Mouse (Mus musculus) layer of hippocampus, postnatal 36 days (tissue): ENCODE measurements around the gene Slc35c2. TPM values are rescaled to one million over a fixed set of nuclear protein-coding genes. Genes with fewer than 3 reads are reported as not detected.

Source experiments
- DNase-seq, 2 experiments: peaks; one replicate each; pipeline ENCODE4 v3.0.0; 2022
- total RNA-seq, 2 experiments: library from RNA; stranded (reverse); gene quantifications; 2 replicates each; pipeline ENCODE4 v1.2.3; 2021

Gene Slc35c2
- total RNA-seq, 2 experiments from 2014 or later, result 94.0 to 98.4 TPM

DNA sequence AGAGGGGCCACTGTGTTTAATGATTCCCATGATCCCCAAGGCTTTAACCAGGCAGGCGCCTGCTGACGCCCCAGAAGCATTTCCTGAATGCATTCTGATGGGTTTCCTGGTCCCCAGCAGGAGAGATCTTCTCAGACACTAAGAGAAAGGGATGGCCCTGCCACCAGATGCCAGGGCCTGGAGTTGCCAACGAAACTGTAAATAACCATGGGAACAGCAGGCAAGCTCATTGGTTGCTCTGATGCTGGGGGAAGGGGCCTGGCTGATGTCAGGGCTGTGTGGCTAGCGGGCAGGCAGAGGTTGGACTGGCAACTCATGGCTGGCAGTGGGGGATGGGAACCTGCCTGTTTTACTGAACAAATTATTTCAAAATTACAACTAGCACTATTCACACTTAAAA lies 14.1 kb downstream of the Slc35c2 start:
- no peak for DNase-seq

DNA sequence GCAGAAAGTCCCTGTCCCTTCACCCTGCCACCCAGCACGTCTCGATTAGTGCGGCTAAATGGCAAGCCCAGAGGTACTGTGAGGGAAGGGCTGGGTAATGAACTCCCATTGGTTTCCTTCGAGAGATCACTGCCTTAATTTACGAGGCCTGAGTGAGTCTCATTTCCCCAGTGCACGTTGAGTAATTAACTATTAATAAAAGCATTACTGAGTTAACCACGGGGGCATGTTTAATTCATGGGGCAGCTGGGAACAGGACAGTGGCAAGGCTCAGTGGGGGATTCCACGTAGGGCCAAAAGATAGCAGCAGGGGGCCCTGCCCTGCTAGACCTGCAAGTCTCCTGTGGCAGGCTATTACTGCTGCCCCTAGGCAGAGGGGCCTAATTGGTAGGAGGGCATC lies 16.3 kb downstream of the Slc35c2 start:
- DNase-seq, result no peak

DNA sequence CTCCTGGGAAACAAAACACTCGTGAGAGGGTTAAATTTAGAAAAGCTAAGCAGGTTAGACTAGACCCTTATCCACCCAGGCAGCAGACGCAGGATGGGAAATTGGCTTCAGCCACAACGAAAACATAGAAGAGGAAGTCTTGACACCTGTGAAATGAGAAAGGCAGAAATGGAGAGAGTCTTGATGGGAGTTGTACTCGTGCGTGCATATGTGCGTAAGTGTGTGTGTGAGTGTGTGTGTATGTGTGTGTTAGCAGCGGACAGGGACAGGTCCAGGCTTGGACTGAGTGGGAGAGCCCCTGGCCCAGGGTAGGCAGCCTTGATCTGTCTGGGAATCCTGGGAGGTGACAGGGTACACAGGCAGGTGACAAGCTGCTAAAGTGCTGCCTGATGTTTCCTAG lies 16.8 kb downstream of the Slc35c2 start:
- DNase-seq, result no peak

DNA sequence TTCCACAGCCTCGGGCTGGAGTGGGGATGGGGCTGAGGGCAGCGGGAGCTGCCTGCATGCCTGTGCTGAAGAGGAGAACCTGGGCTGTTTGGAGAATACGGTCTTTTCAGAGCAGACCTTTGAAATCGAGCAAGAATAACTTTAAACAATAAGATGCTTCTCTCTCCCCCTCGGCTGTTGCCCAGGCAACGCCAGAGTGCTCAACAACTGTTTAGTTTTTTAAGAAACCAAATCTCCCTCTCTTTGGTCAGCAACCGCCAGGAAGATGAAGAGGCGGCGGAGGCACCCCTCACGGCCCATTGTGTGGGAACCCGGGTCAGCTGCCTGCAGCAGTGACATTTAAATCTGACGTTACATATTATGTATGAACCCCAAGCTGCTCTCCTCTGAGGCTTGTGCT lies 20.9 kb downstream of the Slc35c2 start:
- no peak for DNase-seq

DNA sequence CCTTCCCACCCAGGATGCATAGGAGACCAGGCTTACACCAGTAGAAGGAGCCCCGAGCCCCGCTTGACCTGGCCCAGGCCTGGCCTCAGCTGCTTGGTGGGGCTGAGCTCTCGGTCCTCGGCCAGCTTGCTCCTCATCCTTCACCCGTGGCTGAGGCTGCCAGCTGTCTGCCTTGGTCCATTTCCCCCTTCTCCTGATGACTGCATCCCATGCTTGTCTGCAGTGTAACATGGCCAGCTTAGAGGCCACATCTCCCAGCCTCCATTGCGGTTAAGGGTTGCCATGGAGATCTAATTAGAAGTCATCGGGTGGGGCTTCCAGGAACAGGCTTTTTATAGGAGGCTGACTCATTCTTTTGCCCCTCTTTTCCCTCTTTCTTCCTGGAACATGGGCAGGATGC lies 23.8 kb downstream of the Slc35c2 start:
- no peak for DNase-seq

DNA sequence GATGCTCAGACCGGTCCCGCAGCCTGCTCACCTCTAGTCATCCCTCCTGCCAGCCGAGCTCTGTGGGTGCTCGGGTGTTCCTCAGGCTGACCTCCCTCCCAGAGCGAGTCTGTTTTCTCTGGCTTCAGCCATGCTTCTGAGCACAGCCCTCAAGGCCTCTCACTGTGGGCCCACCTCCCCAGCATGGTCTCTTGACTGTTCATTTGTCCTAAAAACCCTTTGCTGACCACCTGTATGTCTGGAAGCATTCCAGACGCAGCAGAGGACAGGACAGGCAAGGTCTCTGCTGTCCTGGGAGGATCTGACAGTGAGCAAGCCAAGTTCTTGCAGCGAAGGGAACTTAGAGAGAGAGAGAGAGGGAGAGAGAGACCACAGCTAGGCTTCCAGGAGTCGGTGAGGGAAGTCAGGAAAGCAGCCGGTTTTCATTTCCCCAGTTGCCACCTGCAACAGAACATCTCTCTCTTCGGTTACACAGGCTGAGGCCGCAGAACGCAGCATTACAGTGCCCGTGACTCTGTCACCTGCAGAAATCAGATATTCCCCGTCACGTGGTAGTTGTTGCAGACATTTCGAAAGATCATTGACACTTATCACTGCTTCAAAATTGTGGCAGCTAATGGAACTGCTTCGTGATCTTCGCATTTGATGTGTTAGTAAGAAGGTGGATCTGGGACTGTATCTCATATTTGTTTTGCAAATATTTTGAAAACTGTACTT lies 25.2 kb downstream of the Slc35c2 start:
- no peak for DNase-seq

DNA sequence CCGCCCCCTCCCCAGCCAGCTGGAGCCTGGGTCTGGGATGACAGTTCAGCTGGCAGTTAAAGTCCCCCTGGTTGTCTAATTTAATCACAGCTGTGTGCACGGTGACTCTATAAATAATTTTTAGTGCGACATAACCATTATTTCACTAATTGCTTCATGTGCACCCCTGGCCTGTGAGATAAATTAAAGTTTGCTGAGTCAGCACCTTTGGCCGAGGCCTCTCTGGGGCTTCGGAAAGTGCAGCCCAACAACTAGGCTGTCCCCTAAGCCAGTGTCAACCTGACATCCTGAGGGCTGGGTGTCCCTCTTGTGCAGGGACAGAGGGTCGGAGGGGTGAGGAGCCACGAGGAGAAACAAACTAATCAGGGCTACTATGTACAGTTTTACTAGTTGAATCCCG lies 27.8 kb downstream of the Slc35c2 start:
- no peak for DNase-seq

DNA sequence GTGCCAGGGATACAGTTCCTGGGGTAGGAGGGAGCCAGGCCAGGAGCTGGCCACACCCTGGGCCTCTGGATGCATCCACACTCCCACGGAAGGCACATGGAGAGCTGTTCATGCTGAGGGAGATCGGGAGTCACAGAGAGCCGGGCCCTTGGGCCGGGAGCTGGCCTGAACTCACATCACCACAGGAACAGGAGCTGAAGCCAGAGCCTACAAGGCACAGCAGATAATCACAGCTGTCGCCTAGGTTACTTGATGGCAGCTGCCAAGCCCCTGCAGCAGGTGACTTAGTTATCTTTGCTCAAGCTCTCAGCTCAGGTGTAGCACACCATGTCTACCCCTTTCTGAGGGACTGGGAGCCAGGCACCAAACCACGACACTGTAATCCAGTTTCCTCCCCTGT lies 29.3 kb downstream of the Slc35c2 start:
- no peak for DNase-seq

DNA sequence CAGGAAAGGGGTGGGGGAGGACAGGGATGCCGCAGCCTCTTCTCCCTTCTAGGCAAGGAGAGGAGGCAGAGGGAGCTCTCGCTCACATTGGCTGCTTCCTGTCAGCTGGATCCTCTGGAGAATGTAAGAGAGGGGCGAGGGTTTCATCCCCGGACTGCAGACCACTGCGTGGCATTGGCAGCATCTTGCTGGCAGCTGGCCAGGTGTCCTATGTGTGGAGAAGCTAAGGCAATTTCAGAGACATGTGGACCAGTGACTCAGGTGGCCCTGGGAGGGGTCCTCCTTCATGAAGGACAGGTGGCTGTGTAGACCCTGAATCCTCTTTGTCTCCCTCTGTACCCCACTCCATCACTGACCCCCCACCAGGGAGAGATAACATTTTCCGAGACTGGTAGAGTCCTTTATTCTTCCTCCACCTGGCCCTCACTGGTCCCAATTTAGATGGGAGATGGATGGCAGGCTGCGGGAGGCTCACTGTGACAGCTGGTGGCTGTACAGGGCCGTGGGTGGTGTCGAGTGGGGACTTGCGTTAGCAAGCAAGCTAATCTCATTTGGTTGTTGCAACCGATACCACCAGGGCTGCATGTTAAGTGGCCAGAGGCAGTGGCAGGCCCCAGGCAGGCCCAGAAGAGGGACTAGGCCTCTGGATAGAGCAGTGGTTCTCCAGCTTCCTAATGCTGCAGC lies 30.4 kb downstream of the Slc35c2 start:
- DNase-seq, result no peak

DNA sequence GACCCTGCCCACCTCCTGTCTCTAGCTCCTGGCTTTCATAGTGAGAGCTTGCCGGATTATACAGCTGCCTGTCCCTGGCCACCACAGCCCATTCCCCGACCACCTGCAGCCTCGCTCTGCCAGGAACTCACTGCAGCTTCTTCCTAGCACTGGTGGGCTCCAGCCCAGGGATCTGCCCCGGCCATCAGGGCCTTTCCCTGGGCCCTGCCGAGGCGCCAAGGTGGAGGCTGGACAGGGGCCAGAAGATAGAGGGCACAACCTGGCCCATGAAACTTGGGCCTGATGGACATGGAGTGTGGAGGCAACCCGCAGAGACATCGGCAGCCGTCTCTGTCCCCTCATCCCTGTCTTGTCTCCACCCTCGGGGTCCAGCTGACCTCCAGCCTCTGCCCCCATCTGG lies 31.5 kb downstream of the Slc35c2 start:
- no peak for DNase-seq

DNA sequence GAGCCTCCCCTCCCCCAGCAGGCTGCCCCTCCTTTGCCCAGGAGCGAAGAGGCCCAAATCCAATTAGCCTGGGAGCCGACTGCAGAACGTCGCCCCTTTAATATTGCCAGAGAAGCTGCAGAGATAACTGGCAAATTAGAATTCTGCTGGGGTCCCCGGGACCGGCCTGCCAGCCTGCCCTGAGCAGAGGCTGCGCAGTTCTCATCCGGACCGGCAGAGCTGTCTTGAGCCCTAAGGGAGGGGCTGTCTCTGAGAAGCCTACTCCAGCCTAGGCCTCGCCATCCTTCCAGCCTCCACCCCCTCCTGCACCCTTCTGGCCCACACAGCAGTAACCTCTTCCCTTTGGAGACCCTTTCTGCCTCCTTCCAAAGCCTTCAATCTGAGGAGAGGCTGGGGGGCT lies 33.8 kb downstream of the Slc35c2 start:
- DNase-seq, result no peak

DNA sequence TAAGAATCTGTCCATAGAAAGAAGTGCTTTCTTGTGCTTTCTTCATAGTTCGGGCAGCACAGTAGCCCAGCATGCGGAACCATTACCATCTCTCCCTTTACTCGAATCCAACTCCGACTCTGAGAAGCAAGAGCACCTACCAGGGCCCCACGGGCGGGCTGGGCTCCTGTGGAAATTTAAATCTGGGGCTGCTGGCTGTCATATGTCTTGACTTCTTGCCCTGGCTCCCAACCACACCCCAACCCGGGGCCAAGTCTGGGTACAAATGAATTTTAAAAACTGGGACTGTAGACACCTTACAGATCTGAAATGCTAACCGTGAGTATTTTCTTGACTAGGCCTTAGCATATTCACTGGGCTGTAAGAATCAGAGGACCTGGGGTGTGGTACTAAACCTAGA lies 34.4 kb downstream of the Slc35c2 start:
- no peak for DNase-seq

DNA sequence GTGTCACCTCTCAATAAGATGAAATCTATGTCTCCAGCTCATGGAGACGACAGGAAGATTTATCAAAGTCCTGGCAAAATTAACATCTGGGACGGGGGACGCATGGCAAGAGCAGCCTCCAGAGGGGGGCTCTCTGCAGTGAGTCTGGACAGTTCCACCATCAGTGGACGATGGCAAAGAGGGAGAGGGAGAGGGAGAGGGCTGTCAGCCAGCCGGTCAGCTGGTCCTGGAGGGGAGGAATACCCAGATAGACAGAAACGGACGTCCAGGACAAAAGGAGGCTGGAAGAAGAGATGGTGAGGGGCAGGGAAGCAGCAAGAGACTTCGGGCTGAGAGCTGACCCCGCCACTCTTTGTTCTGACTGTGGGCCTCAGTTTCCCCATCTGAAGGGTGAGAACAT lies 34.9 kb downstream of the Slc35c2 start:
- no peak for DNase-seq

DNA sequence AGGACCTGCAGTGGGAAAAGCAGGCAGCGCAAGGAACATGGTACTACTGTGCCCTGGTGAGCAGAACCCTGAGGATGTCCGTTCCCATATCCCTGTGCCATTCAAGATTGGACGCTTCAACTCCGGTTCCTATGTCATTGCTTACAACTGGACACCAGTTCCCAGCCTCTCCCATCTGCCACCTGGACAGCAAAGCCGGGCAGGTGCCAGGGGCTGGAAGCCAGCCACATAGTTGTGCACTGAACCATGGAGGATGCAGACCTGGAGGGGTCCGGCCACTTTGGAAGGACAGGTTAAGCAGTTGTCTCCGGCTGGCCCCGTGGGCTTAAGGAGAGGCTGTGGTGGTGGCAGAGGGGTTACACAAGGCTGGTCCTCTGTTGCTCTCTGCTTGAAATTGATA lies 35.3 kb downstream of the Slc35c2 start:
- no peak for DNase-seq

DNA sequence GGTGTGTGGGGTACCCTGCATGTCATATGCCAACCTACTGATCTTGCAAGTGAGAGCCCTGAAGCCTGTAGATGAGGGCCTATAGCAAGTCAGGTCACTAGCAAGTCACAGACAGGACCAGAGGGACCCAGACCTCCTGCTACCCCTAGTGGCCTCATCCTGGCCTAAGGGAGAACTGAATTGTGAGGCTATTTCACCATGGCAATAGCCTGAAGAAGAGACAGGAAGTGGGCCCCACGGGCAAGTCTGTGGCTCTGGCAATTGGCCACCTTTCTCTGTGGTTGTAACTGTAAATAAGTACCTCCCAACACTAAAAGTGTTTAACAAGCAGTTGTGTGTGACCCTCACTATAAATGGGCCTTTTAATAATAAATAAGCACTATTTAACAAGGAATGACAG lies 36.8 kb downstream of the Slc35c2 start:
- DNase-seq, result no peak

DNA sequence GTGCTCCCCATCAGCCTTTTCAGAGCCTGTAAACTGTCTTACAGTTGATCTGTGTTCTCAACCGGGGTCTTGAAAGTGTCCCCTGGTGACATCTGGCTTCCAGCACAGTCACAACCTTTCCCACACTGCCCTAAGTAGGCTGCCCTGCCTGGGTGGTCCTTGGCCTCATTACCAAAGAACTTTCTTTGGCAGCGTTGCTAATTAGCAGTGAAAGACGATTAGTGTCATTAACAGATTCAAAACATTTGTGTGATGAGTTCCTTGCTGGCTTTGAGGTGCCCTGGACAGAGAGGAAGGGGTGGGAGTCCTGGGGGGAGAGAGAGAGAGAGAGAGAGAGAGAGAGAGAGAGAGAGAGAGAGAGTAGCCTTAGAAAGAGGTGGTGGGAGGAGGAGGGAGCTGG lies 38.7 kb downstream of the Slc35c2 start:
- no peak for DNase-seq

DNA sequence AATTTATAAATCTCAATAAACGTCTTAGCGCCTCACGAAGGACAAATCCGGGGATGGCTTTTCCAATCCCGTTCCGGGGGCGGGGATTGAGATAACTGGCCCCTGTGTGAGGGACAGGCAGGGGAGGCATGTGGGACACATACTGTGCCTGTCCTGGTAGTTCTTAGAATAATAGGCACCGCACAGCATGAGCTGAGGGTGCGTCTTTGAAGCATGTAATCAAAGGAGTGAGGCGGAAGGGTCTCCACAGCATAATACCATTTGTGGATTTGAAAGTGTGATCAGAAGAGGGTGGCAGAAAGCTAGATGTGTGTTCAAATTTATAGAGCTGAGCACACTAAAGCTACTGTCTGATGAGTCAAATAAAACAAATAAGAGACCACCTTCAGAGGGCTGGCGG lies 41.3 kb downstream of the Slc35c2 start:
- DNase-seq, result no peak

DNA sequence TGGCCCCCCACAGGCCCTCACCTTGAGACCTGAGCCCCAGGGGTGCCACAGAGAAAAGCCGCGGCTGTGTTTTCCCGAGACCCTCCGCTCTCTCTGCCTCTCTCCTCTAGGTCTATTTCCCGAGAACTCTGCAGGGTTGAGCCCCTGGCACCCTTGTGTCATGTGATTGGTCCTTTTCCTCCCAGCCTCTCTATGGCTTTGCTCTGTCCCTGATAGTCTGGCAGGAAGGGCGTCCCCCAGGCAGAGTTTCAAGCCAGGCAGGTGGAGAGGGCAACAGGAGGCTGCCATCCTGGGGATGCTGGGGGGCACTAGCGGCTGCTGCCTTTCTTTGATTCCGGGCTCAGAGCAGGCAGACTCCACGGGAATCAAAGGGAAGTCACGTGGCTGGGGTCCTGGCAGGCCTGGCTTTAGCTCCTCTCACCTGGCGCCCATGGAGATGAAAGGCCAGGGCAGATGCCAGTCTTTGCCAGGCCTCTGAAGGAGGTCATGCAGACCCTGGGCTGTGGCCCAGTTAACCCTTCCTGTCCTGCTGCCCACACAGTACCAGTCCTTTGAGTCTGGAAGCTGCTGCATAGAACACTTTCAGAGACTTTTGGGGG lies 44.4 kb downstream of the Slc35c2 start:
- DNase-seq, result no peak

DNA sequence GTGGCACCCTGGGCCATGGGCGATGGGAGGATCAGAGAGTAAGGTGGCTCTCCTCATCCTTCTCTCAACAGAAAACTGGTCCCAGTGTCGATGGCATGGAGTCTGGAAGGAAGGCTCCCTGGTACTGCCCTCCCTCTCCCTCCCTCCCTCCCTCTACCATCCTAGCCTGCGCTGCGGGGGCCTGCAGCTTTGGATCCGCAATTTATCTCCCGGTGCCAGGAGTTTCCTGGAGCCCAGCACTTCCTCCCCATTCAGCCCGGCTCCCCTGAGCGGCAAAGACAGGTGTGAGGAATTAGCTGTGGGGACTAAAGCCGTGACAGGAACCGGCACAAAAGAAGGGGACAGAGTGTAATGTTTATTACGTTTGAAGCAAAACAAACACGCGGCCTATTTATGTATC lies 45.1 kb downstream of the Slc35c2 start:
- DNase-seq, result no peak

DNA sequence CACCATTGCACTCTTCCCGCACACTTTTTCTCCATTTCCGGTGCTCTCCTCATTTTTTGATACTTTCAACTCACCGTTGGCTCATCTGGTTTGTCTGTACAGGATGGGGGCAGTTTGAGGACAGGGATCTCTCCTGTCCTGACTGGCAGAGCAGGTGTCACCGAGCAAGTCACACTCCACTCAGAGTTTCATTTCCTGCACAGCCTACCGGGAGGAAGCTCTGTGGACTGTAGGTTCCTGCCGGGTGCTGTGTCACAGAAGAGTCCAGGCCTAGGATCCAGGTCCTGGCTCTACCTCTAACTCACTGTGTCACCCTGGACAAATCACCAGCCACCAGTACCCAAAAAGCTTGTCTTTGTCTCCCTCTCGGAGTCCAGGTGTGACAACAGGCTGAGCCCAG lies 45.9 kb downstream of the Slc35c2 start:
- no peak for DNase-seq

DNA sequence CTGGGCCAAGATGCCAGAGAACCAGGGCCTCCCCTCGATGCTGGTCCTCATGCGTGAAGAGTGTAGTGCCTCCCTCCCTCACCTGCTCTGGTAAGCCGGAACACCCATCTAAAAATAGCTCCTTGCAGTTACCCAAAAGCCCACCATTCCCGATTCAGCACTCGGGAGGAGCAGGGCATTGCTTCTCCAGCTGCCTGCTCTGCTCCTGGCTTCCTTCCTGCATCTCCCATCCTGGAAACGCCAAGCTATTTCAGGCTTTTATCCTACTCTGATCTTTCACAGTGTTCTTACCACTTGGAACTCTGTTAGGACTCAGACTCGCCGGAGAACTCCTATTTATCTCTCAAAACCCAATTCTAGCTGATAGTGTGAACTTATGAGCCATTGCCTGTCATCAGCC lies 47.3 kb downstream of the Slc35c2 start:
- no peak for DNase-seq

DNA sequence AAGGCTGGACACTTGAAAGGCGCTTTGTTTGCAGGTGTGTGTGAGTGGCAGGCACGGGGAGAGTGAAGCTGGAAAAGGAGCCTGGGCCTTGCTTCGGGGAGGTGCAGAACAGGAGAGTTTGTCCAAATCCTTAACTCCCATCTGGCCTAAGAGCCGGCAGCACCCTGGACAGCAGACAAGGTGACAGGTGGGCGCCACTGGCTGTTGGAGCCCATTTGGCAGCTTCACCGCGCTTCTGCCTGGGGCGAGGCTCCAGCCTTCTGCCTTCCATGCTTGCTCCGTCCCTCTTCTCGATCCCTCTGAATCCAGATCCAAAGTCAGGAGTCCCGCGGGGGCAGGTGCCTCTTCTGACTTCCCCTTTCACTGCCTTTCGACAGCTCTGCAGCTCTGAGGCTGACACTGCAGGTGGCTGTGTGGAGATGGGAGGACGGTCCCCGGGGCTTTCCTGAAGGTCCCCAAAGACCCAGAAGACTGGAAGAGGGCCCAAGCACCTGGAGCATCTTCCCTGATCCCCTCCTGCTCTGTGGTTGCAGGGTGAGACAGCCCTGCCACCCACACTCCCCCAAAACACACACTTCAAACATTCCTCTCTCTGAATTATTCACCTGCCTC lies 48.0 kb downstream of the Slc35c2 start:
- no peak for DNase-seq

DNA sequence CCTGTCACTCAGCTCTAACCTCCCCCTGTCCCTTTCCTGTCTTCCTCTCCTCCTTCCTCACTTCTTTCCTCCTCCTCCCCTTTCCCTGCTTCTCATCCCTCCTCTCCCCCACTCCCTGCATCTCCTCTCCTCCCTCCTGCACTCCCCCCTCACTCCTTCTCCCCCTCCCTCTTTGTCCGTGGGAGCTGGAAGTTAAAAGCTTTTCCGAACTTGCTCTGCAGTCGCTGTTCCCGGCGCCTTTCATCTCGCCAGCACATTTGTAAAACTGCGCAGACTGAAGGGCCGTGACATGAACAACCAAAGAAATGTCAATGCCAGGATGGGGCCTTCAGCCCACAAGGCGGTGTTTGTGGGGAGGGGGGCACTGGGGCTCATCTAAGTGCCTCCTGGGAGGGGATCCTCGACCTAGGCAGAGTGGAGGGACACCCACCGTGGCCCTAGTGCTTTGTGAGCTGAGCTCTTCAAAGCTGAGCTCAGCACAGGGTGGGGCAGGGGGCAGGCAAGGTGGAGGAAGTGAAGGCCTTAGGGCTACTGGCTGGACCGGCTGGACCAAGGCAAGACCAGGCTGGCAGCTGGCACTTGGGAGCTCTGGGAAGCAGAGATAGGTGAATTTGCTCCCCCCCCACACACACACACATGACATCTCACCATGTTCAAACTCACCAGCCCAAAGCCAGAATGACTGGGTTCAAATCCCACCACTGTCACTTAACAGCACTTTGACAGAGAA lies 49.1 kb downstream of the Slc35c2 start:
- DNase-seq, result no peak
